Mouse (Mus musculus): ENCODE data around the gene Vhl.
"Not testable (repeated sequence)": the region's sequence is repeated elsewhere in the genome, so short reads cannot be mapped to it uniquely, and the experiment has no call there.

The Vhl gene

GRCm38 (mm10) chr6:113661353-113662241, 37.8 kb downstream of the Vhl start:
- peak in 1 of 2 experiments; percentile 55 for DNase-seq (ENCODE audit: low spot score in 2 of 2)

- DNase-seq (ENCODE audit: low spot score in 2 of 2): no peak
Observed at GRCm38 (mm10) chr6:113662964-113663700, 39.4 kb downstream of the Vhl start.

GRCm38 (mm10) chr6:113664305-113664704, 40.5 kb downstream of the Vhl start:
- DNase-seq (ENCODE audit: low spot score in 2 of 2): no peak

GRCm38 (mm10) chr6:113667611-113668122, 43.9 kb downstream of the Vhl start:
- no peak for DNase-seq (ENCODE audit: low spot score in 2 of 2)

- DNase-seq (ENCODE audit: low spot score in 2 of 2): no peak
Observed at GRCm38 (mm10) chr6:113668287-113669154, 44.8 kb downstream of the Vhl start.

GRCm38 (mm10) chr6:113669821-113670220, 46.1 kb downstream of the Vhl start:
- no peak for DNase-seq (ENCODE audit: low spot score in 2 of 2)

GRCm38 (mm10) chr6:113672029-113672428, 48.3 kb downstream of the Vhl start:
- not testable (repeated sequence) for DNase-seq (ENCODE audit: low spot score in 2 of 2)

GRCm38 (mm10) chr6:113672989-113673388, 49.2 kb downstream of the Vhl start:
- no peak for DNase-seq (ENCODE audit: low spot score in 2 of 2)

- no peak for DNase-seq (ENCODE audit: low spot score in 2 of 2)
Observed at GRCm38 (mm10) chr6:113675234-113675633, 51.5 kb downstream of the Vhl start.

GRCm38 (mm10) chr6:113675991-113676390, 52.2 kb downstream of the Vhl start:
- DNase-seq (ENCODE audit: low spot score in 2 of 2): no peak

- peak in 1 of 2 experiments; percentile 36 for DNase-seq (ENCODE audit: low spot score in 2 of 2)
Observed at GRCm38 (mm10) chr6:113677070-113677734, 53.4 kb downstream of the Vhl start.

- no peak for DNase-seq (ENCODE audit: low spot score in 2 of 2)
Observed at GRCm38 (mm10) chr6:113678246-113679012, 54.7 kb downstream of the Vhl start.

GRCm38 (mm10) chr6:113679993-113680566, 56.3 kb downstream of the Vhl start:
- DNase-seq (ENCODE audit: low spot score in 2 of 2): no peak
